Mouse (Mus musculus) ovary, postnatal 14 days (tissue): Measurements from ENCODE around the gene Cox4i2.
A peak's percentile ranks its signal among the peaks of the same experiment; 100 is the strongest.

Experiments used
- DNase-seq: peaks from one replicate; pipeline ENCODE4 v3.0.0; 2022; ENCODE audit warnings: low spot score

Cox4i2 gene

DNA sequence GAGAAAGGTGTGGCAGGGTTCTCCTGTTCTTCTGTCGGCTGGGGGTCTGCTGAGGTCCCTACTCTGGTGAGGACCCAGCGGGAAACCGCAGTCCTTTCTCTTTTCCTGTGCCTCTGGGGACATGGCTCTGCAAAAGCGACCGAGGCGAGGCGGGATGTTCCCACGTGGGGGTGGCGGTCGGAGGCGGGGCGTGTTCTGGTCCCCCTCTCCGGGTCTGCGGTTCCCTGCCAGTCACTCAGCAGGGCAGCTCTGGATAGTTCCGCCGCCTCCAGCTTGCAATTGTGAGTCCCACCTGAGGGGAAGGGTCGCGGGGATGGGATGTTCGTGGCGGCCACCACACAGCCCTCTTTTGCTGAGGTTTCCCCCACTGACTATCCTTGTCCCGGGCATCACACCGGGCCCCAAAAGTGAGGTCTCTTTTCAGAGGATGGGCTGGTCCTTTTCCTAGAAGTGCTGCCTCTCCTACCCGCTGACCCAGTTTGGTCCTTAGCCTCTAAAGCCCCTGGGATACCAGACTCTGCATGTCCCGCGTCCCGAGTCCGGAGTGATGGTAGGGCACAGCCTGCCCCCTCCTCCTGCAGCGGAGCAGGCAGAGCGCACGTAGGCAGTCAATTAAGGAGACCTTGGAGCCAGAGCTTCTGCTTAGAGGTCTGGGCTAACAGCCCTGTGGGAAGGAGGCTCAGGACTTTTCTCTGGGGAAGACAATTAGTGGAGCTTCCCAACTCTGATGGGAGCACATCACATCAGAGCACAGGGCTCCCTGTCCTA is at the start of gene Cox4i2:
Gene Cox4i2 (plus strand): TSS at position 230 of the 768 bp plus-strand sequence.
- DNase-seq = no peak

DNA sequence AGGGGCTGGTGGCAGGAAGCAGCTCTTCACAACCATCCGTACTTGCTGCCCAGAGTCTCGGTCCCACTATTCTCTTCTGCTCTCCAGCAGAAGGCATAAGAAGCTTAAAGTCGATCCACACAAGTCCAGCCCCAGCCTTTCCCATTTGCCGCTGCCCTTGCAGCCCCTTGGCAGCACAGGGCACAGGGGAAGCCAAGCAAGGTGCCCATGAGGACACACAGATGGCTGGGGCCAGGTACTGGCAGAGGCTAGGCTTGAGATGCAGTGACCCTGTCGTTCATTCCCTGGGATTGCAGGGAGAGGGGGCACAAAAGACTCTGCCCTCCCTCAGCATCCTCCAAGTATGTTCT is 49.7 kb upstream of the Cox4i2 start:
- no peak for DNase-seq

DNA sequence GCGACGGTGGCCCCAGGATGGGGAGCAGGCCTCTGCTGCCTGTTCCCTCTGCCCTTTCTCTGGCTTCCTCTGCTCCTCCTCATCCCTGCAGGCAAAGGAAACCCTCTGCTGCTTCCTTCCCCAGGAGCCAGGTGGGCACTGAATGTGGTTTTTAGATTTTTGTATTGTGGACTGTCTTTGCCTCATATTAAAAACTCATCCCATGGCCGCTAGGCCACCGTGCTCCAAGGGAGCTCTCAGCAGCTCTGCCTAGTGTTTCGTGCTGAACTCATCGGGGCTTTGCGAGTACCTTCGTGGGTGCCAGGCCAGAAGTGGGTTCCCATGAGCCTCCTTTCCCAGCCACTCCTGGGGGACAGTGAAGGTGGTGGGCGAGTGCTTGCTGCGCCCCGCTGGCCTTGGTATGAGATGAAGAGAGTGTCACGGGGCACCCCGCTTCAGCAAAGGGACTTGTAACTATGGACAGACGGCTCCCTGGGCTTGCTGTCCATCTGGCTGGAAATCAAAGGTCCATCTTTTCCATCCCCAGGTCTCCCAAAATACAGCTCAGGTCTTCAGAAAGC is 49.1 kb upstream of the Cox4i2 start:
- no peak for DNase-seq

DNA sequence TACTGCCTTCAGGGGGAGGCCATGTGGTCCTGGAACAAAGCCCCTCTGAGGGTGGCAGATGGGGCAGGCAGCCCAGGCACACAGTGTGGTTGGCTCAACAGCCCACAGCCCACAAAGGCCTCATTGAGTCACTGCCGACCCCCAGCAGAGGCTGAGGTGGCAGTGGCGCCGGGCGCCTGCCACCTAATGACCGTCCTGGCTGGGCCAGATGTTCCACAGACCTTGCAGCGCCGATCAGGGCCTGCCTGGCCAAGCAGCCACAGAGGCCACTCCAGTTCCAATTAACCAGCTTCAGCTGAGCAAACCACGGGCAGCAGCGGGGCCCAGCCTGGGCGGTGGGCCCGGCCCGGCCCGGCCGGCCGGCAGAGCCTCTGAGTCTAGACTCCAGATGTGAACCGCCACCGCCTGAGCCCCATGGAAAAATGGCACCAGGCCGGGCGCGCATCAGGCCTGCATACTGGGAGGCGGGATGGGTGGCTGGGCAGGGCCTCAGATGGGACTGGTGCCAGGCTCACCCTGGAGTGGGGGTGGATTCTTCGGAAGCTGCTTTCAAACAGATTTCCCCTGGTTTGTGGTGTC is 47.9 kb upstream of the Cox4i2 start:
- DNase-seq = peak; percentile 48

DNA sequence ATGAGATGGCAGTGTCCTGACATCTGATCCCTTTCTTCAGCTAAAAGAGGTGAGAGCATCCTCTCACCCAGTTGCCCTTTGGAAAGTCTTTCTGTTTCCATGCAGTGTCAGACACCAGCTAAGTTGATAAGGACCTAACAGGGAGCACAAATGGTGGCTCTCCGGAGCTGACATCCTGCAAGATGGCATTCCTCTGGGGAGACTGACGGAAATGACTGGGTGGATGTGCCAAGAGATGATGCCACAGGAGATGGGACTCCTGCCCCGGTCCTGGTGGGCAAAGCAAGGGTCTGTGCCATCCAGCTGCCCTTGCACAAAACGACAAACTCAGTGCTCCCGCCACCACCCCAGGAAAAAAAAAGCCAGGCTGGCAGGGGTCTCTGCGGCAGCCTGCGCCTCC is 46.8 kb upstream of the Cox4i2 start:
- DNase-seq = no peak

DNA sequence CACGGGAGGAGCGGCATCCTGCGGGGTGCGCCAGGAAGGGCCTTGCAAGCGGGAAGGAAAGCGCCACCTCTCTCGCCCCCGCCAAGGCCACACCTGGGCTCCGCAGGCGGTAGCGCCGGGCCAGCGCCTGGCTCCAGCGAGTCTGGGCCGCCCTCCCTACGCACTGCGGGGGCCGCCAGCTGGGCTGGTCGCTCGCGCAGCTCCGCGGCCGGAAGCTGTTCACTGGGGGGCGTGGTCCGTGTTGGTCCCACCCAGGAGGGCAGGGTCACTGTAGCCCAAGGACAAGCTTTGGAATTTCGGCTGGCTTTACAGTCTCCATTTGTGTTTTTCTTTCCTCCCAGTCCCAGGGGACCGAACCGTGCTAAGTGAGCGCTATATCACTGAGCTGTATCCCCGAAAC is 46.3 kb upstream of the Cox4i2 start:
- peak; percentile 92 for DNase-seq

DNA sequence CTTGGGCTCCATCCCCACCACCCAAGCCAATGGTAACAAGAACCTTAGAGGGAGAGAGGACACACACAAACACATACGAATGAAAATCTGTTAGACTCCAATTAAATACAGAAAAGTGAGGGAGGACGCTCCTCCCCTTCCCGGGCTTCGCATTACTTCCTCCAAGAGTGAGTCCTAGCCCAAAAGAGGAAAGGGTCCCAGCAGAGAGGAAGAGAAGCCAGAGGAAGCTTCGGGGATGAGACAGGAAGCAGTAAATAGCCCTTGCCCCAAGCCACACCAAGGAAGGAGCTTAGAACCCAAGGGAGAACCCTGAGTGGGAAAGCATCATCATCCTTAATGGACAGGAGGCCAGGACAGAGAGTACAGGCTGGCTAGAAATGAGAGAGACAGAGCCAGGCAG is 44.9 kb upstream of the Cox4i2 start:
- no peak for DNase-seq

DNA sequence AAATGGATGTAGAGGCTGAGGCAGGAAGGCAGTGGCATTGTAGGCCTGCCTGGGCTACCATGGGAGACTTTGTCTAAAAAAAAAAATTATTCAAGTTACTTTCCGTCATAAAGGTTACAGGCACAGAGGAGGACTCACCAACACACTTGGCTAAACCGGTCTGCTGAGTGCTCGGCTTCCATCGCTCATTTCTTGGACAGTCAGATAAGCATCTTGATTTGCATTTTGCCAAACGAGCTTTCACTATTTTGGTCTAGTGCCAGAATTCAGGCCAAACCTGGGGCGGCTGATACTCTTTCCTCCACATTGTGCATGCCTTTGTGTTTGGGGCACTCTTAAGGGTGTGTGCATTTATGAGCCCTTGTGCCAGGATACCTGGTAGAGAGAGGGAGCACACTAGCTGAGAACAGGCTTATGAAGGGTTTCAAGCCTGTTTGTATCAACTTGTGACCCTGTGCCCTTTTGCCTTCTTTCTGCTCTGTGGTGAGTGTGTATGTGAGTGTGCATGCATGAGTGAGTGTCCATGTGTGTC is 37.7 kb upstream of the Cox4i2 start:
- DNase-seq = no peak

DNA sequence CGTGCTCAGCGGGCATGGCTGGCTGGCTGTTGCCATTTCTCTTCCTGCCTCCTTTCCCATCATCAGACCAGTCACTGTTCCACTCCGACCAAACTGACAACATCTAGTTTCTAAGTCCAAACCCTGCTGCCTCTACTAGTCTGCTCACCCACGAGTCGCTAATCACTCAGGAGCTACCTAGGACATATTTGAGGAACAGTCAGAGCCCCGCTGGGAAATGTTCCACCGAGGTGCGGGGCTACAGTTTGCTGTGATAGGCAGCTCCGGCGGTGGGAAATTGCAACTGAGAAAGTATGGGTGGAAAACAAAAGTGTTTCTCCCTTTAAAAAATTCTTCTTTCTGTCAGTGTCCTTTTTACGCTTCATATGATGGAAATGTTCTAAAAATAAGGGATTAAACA is 36.3 kb upstream of the Cox4i2 start:
- DNase-seq = no peak

DNA sequence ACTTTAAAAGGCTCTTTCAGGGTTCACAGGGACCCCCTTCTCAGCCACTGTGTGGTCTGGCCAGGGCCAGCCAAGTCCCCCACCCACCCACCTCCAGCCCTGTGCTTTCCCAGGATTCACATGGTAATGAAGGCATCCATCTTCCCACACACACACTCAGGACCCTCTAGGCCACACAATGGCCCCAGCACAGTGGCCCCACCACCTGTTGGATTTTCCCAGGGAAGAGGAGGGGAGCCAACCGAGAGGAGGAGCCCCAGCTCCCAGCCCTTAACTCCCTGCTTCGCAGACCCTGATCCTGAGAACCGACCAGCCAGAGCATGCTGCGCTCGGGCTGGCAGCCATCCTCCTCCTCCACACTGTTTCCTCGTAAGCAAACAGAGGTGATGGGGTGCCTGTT is 35.9 kb upstream of the Cox4i2 start:
- no peak for DNase-seq

DNA sequence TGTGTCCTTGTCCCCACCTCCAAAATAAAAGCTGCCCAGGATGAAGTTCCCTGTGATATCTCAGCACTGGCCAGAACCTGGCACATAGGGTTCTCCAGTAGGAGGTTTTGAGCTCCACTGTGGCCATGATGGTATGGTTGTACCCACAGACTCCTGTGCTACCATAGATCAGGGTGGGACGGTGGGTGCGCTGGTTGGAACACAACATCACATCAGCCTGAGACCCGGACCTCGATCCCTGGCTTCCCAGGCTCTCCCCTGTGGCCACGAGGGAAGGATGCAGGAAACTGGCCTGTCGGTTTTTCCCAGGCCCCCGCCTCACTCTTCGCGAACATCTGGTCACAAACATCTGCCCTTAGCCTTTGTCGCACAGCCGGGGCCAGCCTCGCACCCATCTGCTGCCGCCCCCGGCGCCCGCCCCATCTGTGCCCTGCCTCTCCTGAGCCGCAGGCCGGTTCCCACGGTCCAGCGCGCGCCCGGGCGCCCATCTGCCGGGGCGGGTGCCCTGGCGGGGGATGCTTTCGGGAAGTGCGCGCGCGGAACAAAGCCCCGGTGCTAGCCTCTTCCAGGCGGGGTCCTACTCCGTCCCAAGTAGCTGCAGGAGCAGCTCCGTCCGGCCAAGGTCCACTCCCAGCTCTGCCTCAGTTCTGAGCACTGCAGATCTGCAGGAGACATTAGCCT is 30.2 kb upstream of the Cox4i2 start:
- DNase-seq = no peak

DNA sequence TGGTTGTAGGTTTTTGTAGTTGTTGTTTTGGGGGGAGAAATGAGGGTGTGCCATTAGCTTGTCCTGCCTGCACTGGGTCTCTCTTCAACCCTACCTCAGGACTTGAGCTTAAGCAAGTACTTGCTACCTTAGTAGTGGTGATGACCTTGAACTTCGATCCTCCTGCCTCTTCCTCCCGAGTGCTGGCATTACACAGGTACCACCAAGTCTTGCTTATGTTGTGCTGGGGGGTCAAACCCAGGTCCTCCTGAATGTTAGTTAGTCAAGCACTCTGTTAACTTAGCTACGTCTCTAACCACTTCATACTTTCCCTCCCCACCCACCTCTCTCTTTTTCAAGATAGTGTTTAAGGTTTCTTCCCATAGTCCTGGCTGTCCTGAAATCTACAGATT is 29.6 kb upstream of the Cox4i2 start:
- DNase-seq = no peak

DNA sequence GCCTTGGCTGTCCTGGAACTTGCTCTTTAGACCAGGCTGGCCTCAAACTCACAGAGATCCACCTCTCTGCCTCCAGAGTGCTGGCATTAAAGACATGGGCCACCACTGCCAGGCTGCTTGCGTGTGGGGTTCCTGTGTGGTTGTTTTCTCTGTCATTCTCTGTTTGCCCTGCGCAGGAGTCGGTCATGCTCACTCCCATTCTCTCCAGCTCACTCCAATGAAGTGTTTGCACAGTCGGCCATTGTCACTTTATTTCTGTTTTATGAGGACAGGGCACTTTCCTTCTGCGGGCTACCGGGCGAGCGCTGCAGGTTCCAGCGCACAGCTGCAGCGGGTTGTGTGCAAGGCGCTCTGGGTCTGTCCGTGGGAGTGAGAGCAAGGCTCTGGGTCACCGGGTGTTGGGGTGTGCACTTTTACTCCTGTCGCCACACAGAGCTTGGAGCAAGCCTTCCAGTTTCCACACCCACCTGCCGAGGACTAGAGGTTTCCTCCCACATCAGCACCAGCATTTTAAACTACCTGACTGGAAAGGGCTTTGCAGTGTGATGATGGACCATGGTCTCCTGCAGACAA is 28.7 kb upstream of the Cox4i2 start:
- DNase-seq = no peak

DNA sequence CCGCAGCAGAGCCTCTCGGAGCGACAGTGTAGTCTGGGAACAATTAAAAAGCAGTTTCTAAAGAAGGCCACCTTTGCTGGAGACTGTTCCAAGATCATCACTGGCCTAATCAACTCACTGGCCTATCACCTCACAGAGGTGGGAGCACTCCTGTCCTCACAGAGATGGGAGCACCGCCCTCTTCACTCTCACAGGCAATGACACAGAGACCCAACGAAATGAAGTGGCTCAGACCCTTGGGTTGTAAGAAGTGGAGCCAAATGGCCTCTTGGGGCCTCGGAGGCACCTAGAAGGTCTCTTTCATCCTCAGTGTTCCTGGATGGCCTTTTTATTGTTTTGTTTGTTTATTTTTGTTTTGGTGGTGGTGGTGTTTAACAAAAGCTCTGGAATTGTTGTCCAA is 27.8 kb upstream of the Cox4i2 start:
- no peak for DNase-seq

DNA sequence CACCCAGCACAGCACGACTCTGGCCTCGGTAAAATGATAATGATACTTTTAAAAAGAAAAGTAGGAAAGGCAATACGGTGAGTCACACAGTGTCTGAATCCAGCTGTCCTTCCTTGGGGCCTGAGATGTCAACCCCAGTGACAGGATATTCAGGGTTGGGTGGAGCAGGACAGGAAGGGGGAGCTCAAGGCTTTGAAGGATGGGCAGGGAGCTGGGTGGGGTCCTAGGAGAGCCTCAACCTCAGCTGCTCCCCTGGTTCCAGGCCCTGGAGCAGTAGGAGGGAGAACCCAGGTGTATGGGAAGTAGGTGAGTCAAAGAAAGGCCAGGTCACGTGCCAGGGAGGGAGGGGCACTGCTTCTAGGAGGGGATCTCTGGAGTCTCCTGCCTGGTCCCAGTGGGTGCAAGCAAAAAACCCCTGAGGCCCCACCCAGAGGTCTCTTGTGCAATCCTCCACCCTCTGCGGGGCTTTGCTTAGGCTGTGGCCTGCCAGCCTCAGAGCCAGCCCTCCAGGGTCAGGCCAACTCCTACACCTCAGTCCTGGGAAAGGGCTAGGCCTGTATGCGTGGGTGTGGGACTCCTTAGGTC is 27.1 kb upstream of the Cox4i2 start:
- no peak for DNase-seq

DNA sequence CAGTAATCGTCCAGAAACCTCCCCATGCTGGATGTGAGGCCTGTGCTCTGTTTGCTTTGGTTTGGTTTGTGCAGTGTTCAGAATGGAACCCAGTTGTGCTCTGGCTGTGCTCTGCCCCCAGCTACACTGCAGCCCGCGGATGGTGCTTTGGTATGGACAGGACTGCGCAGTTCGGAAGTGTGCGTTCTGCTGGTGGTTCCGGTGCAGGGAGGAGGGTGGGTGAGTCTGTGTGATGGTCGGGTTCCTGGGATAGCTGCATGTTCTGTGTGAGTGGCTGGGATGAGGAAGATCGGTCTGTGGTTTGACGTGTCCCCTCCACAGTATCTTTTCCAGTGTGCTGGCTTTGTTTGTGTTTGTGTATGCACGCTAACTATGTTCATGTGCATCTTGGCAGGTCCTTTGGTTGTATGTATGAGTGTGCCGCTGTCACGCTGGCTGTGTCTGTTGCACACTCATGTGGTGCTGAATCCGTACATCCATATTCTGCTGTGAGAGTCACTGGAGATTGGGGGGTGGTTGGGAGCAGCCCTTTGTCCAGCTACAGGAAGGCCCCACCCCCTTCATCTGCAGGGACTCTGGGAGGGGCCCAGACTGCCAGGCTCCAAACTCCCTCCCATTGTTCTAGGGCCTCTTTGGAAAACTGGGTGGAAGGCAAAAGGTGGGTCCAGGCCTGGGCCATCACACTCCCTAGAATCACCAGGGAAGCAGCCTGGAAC is 26.0 kb upstream of the Cox4i2 start:
- no peak for DNase-seq

DNA sequence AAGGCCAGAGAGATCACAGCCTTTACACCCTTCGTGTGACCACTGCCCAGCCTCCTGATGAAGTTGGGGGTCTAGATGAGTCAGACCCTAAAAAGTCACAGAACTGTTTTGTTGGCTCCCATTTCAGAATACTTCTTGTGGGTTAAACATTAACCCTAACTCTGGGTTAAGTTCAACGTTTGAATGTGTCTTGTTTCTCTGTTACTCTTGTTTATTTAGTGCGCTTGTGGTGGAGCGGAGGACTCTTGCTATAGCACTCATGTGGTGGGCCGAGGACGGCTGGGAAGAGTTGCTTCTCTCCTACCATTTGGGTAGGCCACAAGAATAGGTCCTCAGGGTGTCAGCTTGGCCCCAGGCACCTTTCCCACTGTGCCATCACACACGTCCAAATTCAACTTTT is 25.4 kb upstream of the Cox4i2 start:
- DNase-seq = no peak

DNA sequence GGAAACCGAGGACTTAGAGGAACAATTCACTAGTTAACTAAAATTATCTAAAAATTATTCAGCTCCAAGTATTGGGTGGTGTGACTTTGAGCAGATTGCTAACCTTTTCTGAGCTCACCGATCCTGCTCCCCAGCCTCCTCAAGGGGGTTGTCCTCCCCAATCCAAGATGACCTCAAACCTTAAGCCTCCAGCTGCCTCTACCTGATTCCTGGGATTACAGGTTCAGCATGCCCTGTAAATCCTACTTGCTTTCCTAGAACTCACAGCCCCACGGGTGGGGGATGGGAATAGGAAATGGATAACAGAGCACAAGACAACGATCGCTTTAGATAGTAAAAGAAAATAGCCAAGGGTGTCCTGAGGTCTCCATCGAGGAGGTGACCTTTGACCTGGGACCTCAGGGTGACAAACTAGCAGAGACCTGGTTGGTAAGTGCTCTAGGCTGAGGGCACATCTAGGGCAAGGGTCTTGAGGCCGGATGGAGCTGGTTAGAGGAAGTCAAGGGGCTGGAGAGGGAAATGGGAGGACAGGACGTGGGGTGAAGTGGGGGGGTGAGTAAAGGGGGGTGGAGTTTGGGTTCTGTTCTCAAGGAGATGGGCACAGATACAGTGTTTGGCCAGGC is 24.8 kb upstream of the Cox4i2 start:
- no peak for DNase-seq

DNA sequence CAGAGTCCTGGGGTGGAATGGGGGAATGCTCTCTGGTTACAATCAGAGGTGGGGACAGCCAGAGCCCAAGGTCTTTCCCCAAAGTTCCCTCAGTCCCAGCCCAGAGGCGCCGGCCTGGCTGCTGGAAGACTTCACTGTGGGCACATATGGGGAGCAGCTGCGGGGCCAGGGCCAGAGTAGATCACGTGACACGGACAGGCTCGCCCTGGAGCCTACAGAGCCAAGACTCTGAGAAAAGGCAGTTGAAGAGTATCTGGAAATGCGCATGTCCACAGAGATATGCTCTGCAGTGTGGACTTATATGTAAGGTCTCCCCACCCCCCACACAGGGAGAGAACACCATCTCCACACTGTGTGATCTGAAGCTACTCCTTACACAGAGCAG is 24.3 kb upstream of the Cox4i2 start:
- no peak for DNase-seq

DNA sequence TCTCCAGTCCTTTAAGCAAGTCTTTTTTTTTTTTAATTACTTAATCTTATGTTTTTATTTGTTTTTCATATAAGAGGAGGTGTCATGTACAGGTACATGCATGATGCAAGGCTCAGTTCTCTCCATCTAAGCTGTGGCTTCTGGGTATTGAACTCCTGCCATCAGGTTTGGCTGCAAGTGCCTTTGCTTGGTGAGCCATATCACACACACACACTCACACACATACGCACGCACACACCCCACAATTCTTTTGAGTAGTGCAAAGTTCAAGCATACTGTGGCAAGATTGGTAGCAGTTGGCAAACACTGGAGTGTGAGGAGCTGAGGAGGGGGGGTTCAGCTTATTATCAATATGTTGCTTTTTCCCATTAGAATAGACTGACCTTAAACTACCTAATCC is 20.8 kb upstream of the Cox4i2 start:
- no peak for DNase-seq

DNA sequence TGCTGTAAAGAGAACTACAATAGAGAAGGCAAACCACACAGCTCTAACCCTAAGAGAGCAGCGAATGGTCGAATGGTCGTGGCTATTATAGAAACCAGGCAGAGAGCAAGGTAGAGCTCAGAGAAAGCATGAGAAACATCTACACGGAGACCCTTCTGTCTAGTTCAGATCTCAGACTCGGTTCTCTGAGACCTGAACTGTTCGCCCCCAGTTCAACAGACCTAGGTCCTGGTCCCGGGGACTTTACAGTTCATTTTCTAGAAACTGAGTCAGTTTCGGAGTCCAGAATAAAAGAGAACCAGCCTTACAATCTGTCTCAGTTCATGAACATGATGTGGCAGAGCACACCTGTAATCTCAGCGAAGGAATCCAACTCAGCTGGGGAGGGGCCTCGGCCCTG is 19.5 kb upstream of the Cox4i2 start:
- no peak for DNase-seq
